Mouse (Mus musculus): Measurements from ENCODE around the gene Lrrc71.

The Lrrc71 gene

GRCm38 (mm10) chr3:87765631-87766283 is 17.3 kb upstream of the Lrrc71 start:
- in situ Hi-C loops (cut with MboI; ENCODE audit: low pct_unique_long_range_greater_than_20kb in 1 of 2, low sequenced_read_pairs in 2 of 2, unreplicated experiment in 1 of 2): no loop called here

DNA sequence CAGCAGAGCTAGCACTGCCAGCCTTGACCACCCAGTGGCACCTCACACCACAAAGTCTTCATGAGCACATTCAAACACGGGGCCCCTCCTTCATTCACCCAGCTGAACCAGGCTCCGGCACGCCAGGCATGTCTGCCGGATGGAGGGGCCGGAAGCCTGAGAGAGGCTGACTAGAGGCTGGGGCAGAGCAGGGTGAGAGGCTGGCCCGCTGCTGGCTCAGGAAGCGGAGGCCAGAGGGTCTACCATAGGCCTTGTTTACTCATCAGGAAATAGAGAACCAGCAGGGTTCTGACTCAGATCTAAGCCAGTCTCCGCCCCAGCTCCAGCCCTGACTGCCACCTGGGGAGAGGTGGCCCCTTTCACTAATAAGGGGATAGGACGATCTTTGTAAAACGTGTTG is 16.7 kb upstream of the Lrrc71 start:
- in situ Hi-C loops (cut with MboI; ENCODE audit: low pct_unique_long_range_greater_than_20kb in 1 of 2, low sequenced_read_pairs in 2 of 2, unreplicated experiment in 1 of 2): no loop called here

GRCm38 (mm10) chr3:87764506-87764905 is 16.1 kb upstream of the Lrrc71 start:
- in situ Hi-C loops (cut with MboI; ENCODE audit: low pct_unique_long_range_greater_than_20kb in 1 of 2, low sequenced_read_pairs in 2 of 2, unreplicated experiment in 1 of 2): no loop called here

DNA sequence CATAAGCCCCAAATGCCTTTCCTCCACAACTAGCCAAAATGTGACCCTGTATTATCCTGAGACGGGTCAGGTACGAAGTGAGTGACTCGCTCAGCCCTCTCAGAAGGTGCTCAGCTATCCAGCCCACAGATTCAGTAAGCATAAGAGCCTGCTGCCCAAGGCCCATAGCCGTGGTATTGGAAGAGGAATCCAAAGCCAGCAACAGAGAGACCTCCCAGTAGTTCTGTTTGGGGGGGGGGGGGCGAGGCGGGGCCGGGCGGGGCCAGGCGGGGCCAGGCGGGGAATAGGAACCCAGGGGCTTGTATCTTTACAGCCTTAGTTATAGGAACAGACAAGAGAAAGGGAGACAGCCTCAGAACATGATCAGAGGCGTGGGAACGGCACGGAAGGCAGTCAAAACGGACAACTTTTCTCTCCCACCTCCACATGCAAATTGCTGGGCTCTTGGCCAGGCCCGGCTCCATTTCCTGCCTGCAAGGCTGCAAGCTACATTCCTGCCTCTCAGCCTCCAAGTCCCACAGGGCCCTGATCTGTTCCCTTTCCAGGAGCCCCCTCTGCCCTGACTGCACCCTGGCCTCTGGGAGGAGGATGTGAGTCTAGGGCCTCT is 15.4 kb upstream of the Lrrc71 start:
- in situ Hi-C loops (cut with MboI; ENCODE audit: low pct_unique_long_range_greater_than_20kb in 1 of 2, low sequenced_read_pairs in 2 of 2, unreplicated experiment in 1 of 2): no loop called here

GRCm38 (mm10) chr3:87763202-87763601 is 14.8 kb upstream of the Lrrc71 start:
- in situ Hi-C loops (cut with MboI; ENCODE audit: low pct_unique_long_range_greater_than_20kb in 1 of 2, low sequenced_read_pairs in 2 of 2, unreplicated experiment in 1 of 2): no loop called here

- in situ Hi-C loops (cut with MboI; ENCODE audit: low pct_unique_long_range_greater_than_20kb in 1 of 2, low sequenced_read_pairs in 2 of 2, unreplicated experiment in 1 of 2): no loop called here
Observed at GRCm38 (mm10) chr3:87761408-87762375, 13.3 kb upstream of the Lrrc71 start.

- in situ Hi-C loops (cut with MboI; ENCODE audit: low pct_unique_long_range_greater_than_20kb in 1 of 2, low sequenced_read_pairs in 2 of 2, unreplicated experiment in 1 of 2): no loop called here
Observed at GRCm38 (mm10) chr3:87758641-87759040, 10.2 kb upstream of the Lrrc71 start.

DNA sequence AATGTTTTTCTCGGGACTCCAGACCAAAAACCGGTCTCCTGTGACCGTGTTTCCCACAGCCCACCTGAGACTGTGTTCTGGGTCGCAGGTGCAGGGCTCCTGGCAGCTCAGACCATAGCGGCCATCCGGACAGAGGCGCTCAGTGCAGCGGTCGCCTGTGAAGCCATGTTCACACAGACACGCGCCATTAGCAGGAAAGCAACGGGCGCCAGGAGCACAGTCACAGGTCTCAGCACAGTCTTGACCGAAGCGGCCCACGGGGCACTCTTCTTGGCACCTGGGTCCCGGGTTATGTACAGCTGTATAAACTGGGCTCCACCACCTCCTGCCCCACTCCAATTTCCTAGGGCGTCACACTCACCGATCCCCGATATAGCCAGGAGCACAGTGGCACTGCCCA is 8.1 kb upstream of the Lrrc71 start:
- in situ Hi-C loops (cut with MboI; ENCODE audit: low pct_unique_long_range_greater_than_20kb in 1 of 2, low sequenced_read_pairs in 2 of 2, unreplicated experiment in 1 of 2): no loop called here

DNA sequence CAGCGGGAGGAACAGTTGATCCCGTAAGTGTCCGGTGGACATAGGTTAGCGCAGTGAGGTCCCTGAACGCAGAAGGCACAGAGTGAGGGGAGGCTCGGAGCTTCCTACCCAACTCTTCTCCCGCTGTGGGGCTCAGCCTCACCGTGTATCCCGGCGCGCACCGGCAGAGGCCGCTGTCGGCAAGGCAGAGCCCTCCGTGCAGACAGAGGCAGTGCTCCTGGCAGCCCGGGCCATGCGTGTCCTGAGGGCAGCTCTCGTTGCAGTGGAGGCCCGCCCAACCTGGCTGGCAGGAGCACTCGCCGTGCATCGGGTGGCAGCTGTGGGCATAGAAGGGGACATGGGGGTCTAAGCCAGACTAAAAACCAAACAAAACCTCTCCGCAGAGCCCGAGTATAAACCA is 7.5 kb upstream of the Lrrc71 start:
- in situ Hi-C loops (cut with MboI; ENCODE audit: low pct_unique_long_range_greater_than_20kb in 1 of 2, low sequenced_read_pairs in 2 of 2, unreplicated experiment in 1 of 2): no loop called here

GRCm38 (mm10) chr3:87753829-87754228 is 5.4 kb upstream of the Lrrc71 start:
- in situ Hi-C loops (cut with MboI; ENCODE audit: low pct_unique_long_range_greater_than_20kb in 1 of 2, low sequenced_read_pairs in 2 of 2, unreplicated experiment in 1 of 2): no loop called here

DNA sequence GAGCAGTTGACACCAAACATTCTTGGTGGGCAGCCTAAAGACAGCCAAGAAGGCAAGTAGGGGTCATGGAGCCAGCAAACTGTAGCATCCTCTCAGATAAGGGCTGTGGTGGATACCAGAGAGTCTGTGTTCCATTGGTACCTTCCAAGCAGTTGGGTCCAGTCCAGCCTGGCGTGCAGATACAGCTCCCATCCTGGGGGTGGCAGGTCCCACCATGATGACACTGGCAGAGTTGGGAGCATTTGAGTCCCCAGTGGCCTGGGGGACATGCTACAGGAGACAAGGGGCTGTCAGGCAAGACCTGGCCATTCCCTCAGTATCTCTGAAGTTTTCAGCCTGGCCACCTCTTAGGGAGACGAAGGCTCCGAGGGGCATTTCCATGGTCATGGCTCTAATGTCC is 4.1 kb upstream of the Lrrc71 start:
- in situ Hi-C loops (cut with MboI; ENCODE audit: low pct_unique_long_range_greater_than_20kb in 1 of 2, low sequenced_read_pairs in 2 of 2, unreplicated experiment in 1 of 2): no loop called here

DNA sequence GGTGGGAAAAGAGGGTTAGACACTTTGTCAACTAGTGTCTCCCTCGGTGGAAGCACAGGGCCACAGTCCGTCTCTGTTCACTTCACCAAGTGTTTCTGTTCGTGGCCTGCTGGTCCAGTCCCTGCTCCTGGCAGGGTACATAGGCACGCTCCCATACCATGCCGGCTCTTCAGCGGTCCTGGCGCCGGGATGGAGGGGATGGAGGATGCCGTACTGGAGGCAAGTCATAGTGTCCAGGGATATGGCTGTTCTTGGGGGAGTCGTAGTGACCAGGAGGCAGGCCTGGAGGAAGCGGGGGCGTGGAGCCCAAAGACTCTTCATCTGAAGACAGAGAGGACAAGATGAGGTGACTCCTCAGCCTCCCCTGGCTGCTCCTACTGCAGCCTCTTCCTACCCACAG is 1.6 kb upstream of the Lrrc71 start:
- in situ Hi-C loops (cut with MboI; ENCODE audit: low pct_unique_long_range_greater_than_20kb in 1 of 2, low sequenced_read_pairs in 2 of 2, unreplicated experiment in 1 of 2): no loop called here

GRCm38 (mm10) chr3:87749036-87749435 is 611 bp upstream of the Lrrc71 start:
- in situ Hi-C loops (cut with MboI; ENCODE audit: low pct_unique_long_range_greater_than_20kb in 1 of 2, low sequenced_read_pairs in 2 of 2, unreplicated experiment in 1 of 2): no loop called here

DNA sequence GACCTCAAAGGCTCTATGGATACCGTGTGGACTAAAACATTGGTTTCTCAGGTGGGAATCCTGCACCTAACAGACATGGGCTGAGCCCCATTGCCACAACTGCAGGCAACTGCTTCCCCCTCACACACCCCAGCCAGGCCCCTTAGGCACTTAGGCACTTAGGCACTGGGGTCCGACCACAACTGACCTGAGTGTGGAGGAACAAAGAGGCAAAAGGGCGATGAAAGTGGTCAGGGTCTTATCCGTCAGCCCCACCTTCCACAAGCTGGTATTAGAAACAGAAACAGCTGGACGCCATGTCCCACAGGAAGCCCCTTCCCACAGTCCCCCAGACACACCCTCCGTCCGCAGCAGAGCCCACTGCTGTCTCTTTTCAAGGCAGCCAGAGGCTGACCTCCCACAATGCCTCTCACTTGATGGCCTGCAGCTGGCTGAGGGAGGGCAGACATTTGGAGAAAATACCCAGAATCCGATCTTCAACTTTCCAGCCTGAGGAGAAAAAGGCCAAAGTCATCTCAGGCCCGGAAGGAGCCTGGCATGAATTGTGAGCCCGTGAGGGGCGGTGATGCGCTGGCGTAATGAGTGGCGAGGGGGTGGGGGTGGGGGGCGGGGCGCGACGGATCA is 3.3 kb downstream of the Lrrc71 start:
- in situ Hi-C loops (cut with MboI; ENCODE audit: low pct_unique_long_range_greater_than_20kb in 1 of 2, low sequenced_read_pairs in 2 of 2, unreplicated experiment in 1 of 2): no loop called here

GRCm38 (mm10) chr3:87743927-87744326 is 4.5 kb downstream of the Lrrc71 start:
- in situ Hi-C loops (cut with MboI; ENCODE audit: low pct_unique_long_range_greater_than_20kb in 1 of 2, low sequenced_read_pairs in 2 of 2, unreplicated experiment in 1 of 2): no loop called here

GRCm38 (mm10) chr3:87742735-87743134 is 5.7 kb downstream of the Lrrc71 start:
- in situ Hi-C loops (cut with MboI; ENCODE audit: low pct_unique_long_range_greater_than_20kb in 1 of 2, low sequenced_read_pairs in 2 of 2, unreplicated experiment in 1 of 2): no loop called here

DNA sequence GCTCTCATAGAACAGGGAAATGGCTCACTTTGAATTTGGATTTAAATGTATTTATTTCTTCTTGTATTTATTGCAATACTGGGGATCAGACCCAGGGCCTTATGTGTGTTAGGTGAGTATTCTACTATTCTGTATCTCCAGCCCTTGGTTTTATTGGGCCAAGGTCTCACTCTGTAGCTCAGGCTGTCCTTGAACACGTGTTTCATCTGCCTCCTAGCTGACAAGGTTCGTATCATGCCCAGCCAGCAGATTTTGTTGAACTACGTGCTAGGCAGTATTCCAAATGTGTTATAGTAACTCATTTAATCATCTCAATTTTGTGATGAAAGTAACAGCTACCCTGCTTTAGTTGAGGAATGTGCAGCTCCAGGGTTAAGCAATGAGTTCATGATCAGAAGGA is 6.4 kb downstream of the Lrrc71 start:
- in situ Hi-C loops (cut with MboI; ENCODE audit: low pct_unique_long_range_greater_than_20kb in 1 of 2, low sequenced_read_pairs in 2 of 2, unreplicated experiment in 1 of 2): no loop called here

DNA sequence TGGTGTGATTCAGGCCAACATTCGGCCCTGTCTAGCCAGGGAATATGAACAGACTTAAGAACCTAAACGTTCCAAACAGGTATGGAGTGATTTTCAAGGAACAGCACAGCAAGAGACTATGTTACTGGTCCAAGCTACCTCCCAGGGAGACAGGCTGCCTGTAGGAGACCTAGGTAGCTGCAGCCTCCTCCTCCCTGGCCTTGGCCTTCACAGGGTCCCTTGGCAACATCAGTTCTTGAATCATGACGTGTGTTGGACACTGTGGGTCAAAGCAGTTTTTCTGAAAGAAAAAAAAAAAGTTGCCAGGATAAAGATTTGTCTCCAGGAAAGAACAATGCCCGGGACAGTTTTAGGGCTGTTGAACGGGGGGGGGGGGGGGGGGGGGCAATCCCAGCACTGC is 9.5 kb downstream of the Lrrc71 start:
- in situ Hi-C loops (cut with MboI; ENCODE audit: low pct_unique_long_range_greater_than_20kb in 1 of 2, low sequenced_read_pairs in 2 of 2, unreplicated experiment in 1 of 2): no loop called here

DNA sequence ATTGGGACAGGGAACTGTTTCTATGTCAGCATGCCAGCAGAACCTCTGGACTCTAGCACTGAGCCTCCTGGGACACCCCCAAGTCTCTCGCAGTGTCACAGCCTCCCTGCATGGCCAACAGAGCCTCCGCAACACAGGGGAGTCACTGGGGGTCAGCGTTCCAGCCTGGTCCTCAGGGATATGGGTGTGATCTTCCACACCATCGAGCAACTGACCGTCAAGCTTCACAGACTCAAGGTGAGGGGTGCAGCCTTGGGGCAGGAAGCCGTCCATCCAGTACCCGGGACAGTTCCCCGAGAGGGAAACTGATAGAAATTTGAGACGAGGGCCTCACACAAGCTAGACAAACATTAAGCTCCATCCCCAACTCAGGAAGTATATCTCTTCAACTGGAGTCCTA is 13.1 kb downstream of the Lrrc71 start:
- in situ Hi-C loops (cut with MboI; ENCODE audit: low pct_unique_long_range_greater_than_20kb in 1 of 2, low sequenced_read_pairs in 2 of 2, unreplicated experiment in 1 of 2): no loop called here
